Mouse (Mus musculus) embryonic facial prominence, embryonic 12.5 days (tissue): ENCODE results near the gene Vapa. TPM values are rescaled to one million over a fixed set of nuclear protein-coding genes. Genes with fewer than 3 reads are reported as not detected.

Source experiments
- ATAC-seq: fragments of 200-750 bp; cut with Nextera tagmentation; 2 replicates; pipeline ENCODE4 v1.8.0; 2017; ENCODE audit not compliant: insufficient number of reproducible peaks, insufficient read depth, low FRiP score, low TSS enrichment
- H3K27ac ChIP-seq: fragments of 300-500 bp; sonication (generic); 2 replicates; pipeline ENCODE4 v1.5.1; 2016; ENCODE audit warnings: mild to moderate bottlenecking
- H3K27me3 ChIP-seq: fragments of 300-500 bp; sonication (generic); 2 replicates; pipeline ENCODE4 v1.6.1; 2016; ENCODE audit warnings: mild to moderate bottlenecking, moderate library complexity
- H3K36me3 ChIP-seq: fragments of 300-500 bp; sonication (generic); 2 replicates; pipeline ENCODE4 v1.6.1; 2016; ENCODE audit warnings: mild to moderate bottlenecking
- H3K4me1 ChIP-seq: fragments of 300-500 bp; sonication (generic); 2 replicates; pipeline ENCODE4 v1.6.1; 2016
- H3K4me2 ChIP-seq: fragments of 300-500 bp; sonication (generic); replicated peaks from 2 replicates; pipeline ENCODE4 v1.6.1; 2016; ENCODE audit warnings: mild to moderate bottlenecking, moderate library complexity
- H3K4me3 ChIP-seq: fragments of 300-500 bp; sonication (generic); 2 replicates; pipeline ENCODE4 v1.5.1; 2016; ENCODE audit warnings: mild to moderate bottlenecking
- H3K9ac ChIP-seq: fragments of 300-500 bp; sonication (generic); 2 replicates; pipeline ENCODE4 v1.6.1; 2016; ENCODE audit warnings: mild to moderate bottlenecking, moderate library complexity
- H3K9me3 ChIP-seq: fragments of 300-500 bp; sonication (generic); 2 replicates; pipeline ENCODE4 v1.6.1; 2016; ENCODE audit warnings: mild to moderate bottlenecking, moderate library complexity
- WGBS: fragments of 180-500 bp; shearing (Covaris S2); methylation state at CpG from one replicate; pipeline ENCODE4 v1.1.7; 2016; 5-methylcytosine and 5-hydroxymethylcytosine counted together
- polyA plus RNA-seq: library from polyadenylated mRNA; unstranded; fragments of >200 nt; fragmentation: Nextera tagmentation; extraction: Ambion mirVana; gene quantifications from 2 replicates; pipeline ENCODE4 v1.2.1, GENCODE M21; 2016

The Vapa gene
- polyA plus RNA-seq, 1 experiment from 2014 or later = 216 TPM

GRCm38 (mm10) chr17:65597857-65598486, 15.4 kb downstream of the Vapa start:
- no peak overlapping the region for H3K4me2 ChIP-seq
- no peak overlapping the region for H3K9ac ChIP-seq
- peaks cover 6% of the 10 kb centered on the region; the same call in 1 of the 2 replicates for H3K4me1 ChIP-seq
- no peaks in the 10 kb centered on the region for H3K27me3 ChIP-seq
- H3K9me3 ChIP-seq = no peaks in the 10 kb centered on the region
- H3K27ac ChIP-seq = no peak overlapping the region
- peaks cover 5% of the 10 kb centered on the region; the same call in 1 of the 2 replicates for H3K36me3 ChIP-seq
- no peak for ATAC-seq
- no peak overlapping the region for H3K4me3 ChIP-seq
- WGBS = 91% methylated on average over 3 of the region's 3 CpGs

- Histone ChIP-seq H3K4me1 (peaks cover 2% of the 10 kb centered on the region; the same call in 1 of the 2 replicates), H3K9me3 (no peaks in the 10 kb centered on the region), H3K36me3 (peaks cover 14% of the 10 kb centered on the region), H3K9ac (no peak overlapping the region), H3K4me2 (no peak overlapping the region), H3K27me3 (no peaks in the 10 kb centered on the region), H3K27ac (no peak overlapping the region), H3K4me3 (no peak overlapping the region)
- no peak for ATAC-seq
- WGBS = 92% methylated on average over 8 of the region's 8 CpGs
These were observed 18.7 kb downstream of the Vapa start for GRCm38 (mm10) chr17:65594687-65595086.

GRCm38 (mm10) chr17:65586892-65587291, 26.5 kb downstream of the Vapa start:
- no peak for ATAC-seq
- H3K36me3 ChIP-seq = peaks cover 12% of the 10 kb centered on the region
- no peaks in the 10 kb centered on the region for H3K9me3 ChIP-seq
- 89% methylated on average over 3 of the region's 3 CpGs for WGBS
- no peak overlapping the region for H3K9ac ChIP-seq
- no peaks in the 10 kb centered on the region for H3K4me1 ChIP-seq
- H3K4me3 ChIP-seq = no peak overlapping the region
- no peak overlapping the region for H3K4me2 ChIP-seq
- no peak overlapping the region for H3K27ac ChIP-seq
- no peaks in the 10 kb centered on the region for H3K27me3 ChIP-seq

- Histone ChIP-seq H3K4me1 (no peaks in the 10 kb centered on the region), H3K4me2 (no peak overlapping the region), H3K9ac (no peak overlapping the region), H3K4me3 (no peak overlapping the region), H3K27ac (no peak overlapping the region), H3K9me3 (no peaks in the 10 kb centered on the region), H3K36me3 (peaks cover 30% of the 10 kb centered on the region), H3K27me3 (no peaks in the 10 kb centered on the region)
- WGBS = 92% methylated on average over 5 of the region's 5 CpGs
- ATAC-seq = no peak
These were observed 31.9 kb downstream of the Vapa start for GRCm38 (mm10) chr17:65581440-65581839.

- H3K4me3 ChIP-seq = no peak overlapping the region
- 94% methylated on average over 7 of the region's 7 CpGs for WGBS
- no peak overlapping the region for H3K9ac ChIP-seq
- H3K9me3 ChIP-seq = no peaks in the 10 kb centered on the region
- no peaks in the 10 kb centered on the region for H3K27me3 ChIP-seq
- peaks cover 30% of the 10 kb centered on the region for H3K36me3 ChIP-seq
- H3K27ac ChIP-seq = no peak overlapping the region
- no peak for ATAC-seq
- no peak overlapping the region for H3K4me2 ChIP-seq
- H3K4me1 ChIP-seq = no peaks in the 10 kb centered on the region
These were observed 33.6 kb downstream of the Vapa start for GRCm38 (mm10) chr17:65579766-65580165.

- no peaks in the 10 kb centered on the region for H3K4me1 ChIP-seq
- no peak overlapping the region for H3K4me2 ChIP-seq
- no peaks in the 10 kb centered on the region for H3K9me3 ChIP-seq
- no peak overlapping the region for H3K9ac ChIP-seq
- no peaks in the 10 kb centered on the region for H3K27me3 ChIP-seq
- H3K36me3 ChIP-seq = peaks cover 16% of the 10 kb centered on the region; the same call in 1 of the 2 replicates
- H3K4me3 ChIP-seq = no peak overlapping the region
- H3K27ac ChIP-seq = no peak overlapping the region
- WGBS = 89% methylated on average over 1 of the region's 1 CpGs
- no peak for ATAC-seq
These were observed 38.0 kb downstream of the Vapa start for GRCm38 (mm10) chr17:65575339-65575738.

GRCm38 (mm10) chr17:65574850-65575249, 38.5 kb downstream of the Vapa start:
- H3K36me3 ChIP-seq = peaks cover 15% of the 10 kb centered on the region; the same call in 1 of the 2 replicates
- H3K27ac ChIP-seq = no peak overlapping the region
- no peak overlapping the region for H3K9ac ChIP-seq
- H3K4me3 ChIP-seq = no peak overlapping the region
- H3K4me1 ChIP-seq = no peaks in the 10 kb centered on the region
- no peak overlapping the region for H3K4me2 ChIP-seq
- ATAC-seq = no peak
- H3K27me3 ChIP-seq = no peaks in the 10 kb centered on the region
- no peaks in the 10 kb centered on the region for H3K9me3 ChIP-seq
- WGBS = 80% methylated on average over 8 of the region's 8 CpGs

- Histone ChIP-seq H3K27ac (no peak overlapping the region), H3K9ac (no peak overlapping the region), H3K4me1 (no peaks in the 10 kb centered on the region), H3K27me3 (no peaks in the 10 kb centered on the region), H3K4me3 (no peak overlapping the region), H3K9me3 (no peaks in the 10 kb centered on the region), H3K4me2 (no peak overlapping the region), H3K36me3 (0 out of 2 replicates have a peak, but pooled peaks cover 4% of the 10 kb centered on the region)
- ATAC-seq = no peak
- WGBS = 94% methylated on average over 9 of the region's 9 CpGs
These were observed 41.5 kb downstream of the Vapa start for GRCm38 (mm10) chr17:65571866-65572265.

GRCm38 (mm10) chr17:65571466-65571865, 41.9 kb downstream of the Vapa start:
- H3K27me3 ChIP-seq = no peaks in the 10 kb centered on the region
- 88% methylated on average over 8 of the region's 8 CpGs for WGBS
- H3K9me3 ChIP-seq = no peaks in the 10 kb centered on the region
- ATAC-seq = no peak
- no peak overlapping the region for H3K9ac ChIP-seq
- no peaks in the 10 kb centered on the region for H3K4me1 ChIP-seq
- no peak overlapping the region for H3K4me3 ChIP-seq
- H3K27ac ChIP-seq = no peak overlapping the region
- H3K4me2 ChIP-seq = no peak overlapping the region
- H3K36me3 ChIP-seq = 0 out of 2 replicates have a peak, but pooled peaks cover under 1% of the 10 kb centered on the region

GRCm38 (mm10) chr17:65564189-65564588, 49.2 kb downstream of the Vapa start:
- no peak overlapping the region for H3K4me2 ChIP-seq
- H3K36me3 ChIP-seq = no peaks in the 10 kb centered on the region
- WGBS = 70% methylated on average over 5 of the region's 5 CpGs
- no peaks in the 10 kb centered on the region for H3K4me1 ChIP-seq
- no peak overlapping the region for H3K27ac ChIP-seq
- H3K9me3 ChIP-seq = no peaks in the 10 kb centered on the region
- H3K27me3 ChIP-seq = no peaks in the 10 kb centered on the region
- no peak overlapping the region for H3K4me3 ChIP-seq
- H3K9ac ChIP-seq = no peak overlapping the region
- ATAC-seq = no peak

- H3K4me1 ChIP-seq = no peaks in the 10 kb centered on the region
- no peak overlapping the region for H3K4me3 ChIP-seq
- no peak overlapping the region for H3K27ac ChIP-seq
- no peaks in the 10 kb centered on the region for H3K27me3 ChIP-seq
- H3K9me3 ChIP-seq = no peaks in the 10 kb centered on the region
- H3K36me3 ChIP-seq = no peaks in the 10 kb centered on the region
- no peak for ATAC-seq
- WGBS = 63% methylated on average over 6 of the region's 6 CpGs
- no peak overlapping the region for H3K4me2 ChIP-seq
- H3K9ac ChIP-seq = no peak overlapping the region
These were observed 50.0 kb downstream of the Vapa start for GRCm38 (mm10) chr17:65563345-65563744.

- Histone ChIP-seq H3K4me3 (no peak overlapping the region), H3K36me3 (no peaks in the 10 kb centered on the region), H3K27ac (no peak overlapping the region), H3K9ac (no peak overlapping the region), H3K27me3 (no peaks in the 10 kb centered on the region), H3K4me2 (no peak overlapping the region), H3K4me1 (no peaks in the 10 kb centered on the region), H3K9me3 (no peaks in the 10 kb centered on the region)
- WGBS = 2% methylated on average over 5 of the region's 5 CpGs
- ATAC-seq = no peak
These were observed 50.6 kb downstream of the Vapa start for GRCm38 (mm10) chr17:65562761-65563160.
